Mouse (Mus musculus): ENCODE data around the gene Gm45337.
"Not testable (repeated sequence)": the region's sequence is repeated elsewhere in the genome, so short reads cannot be mapped to it uniquely, and the experiment has no call there.

The Gm45337 gene

GRCm38 (mm10) chr7:142144507-142144906 lies at the start of gene Gm45337:
Gene Gm45337, minus strand, starts transcription at chr7:142144607.
- DNase-seq (ENCODE audit: low spot score in 2 of 2): no peak

- no peak for DNase-seq (ENCODE audit: low spot score in 2 of 2)
Observed at GRCm38 (mm10) chr7:142190289-142190688, 45.9 kb upstream of the Gm45337 start, which contains the start of gene Gm10153. Gene Gm10153, minus strand, starts transcription at chr7:142190389.

GRCm38 (mm10) chr7:142188156-142188555 lies 43.7 kb upstream of the Gm45337 start:
- no peak for DNase-seq (ENCODE audit: low spot score in 2 of 2)

- no peak for DNase-seq (ENCODE audit: low spot score in 2 of 2)
Observed at GRCm38 (mm10) chr7:142181021-142181420, 36.6 kb upstream of the Gm45337 start.

- no peak for DNase-seq (ENCODE audit: low spot score in 2 of 2)
Observed at GRCm38 (mm10) chr7:142178685-142179084, 34.3 kb upstream of the Gm45337 start.

GRCm38 (mm10) chr7:142175905-142176304 lies 31.5 kb upstream of the Gm45337 start, which contains the start of gene Krtap5-2:
Gene Krtap5-2, minus strand, starts transcription at chr7:142176005.
- DNase-seq (ENCODE audit: low spot score in 2 of 2): not testable (repeated sequence)

GRCm38 (mm10) chr7:142169836-142170235 lies 25.4 kb upstream of the Gm45337 start:
- no peak for DNase-seq (ENCODE audit: low spot score in 2 of 2)

GRCm38 (mm10) chr7:142165639-142166038 lies 21.2 kb upstream of the Gm45337 start, which contains the start of gene Gm4553:
Gene Gm4553, minus strand, starts transcription at chr7:142165739.
- not testable (repeated sequence) for DNase-seq (ENCODE audit: low spot score in 2 of 2)

- no peak for DNase-seq (ENCODE audit: low spot score in 2 of 2)
Observed at GRCm38 (mm10) chr7:142159366-142159765, 15.0 kb upstream of the Gm45337 start.

- DNase-seq (ENCODE audit: low spot score in 2 of 2): not testable (repeated sequence)
Observed at GRCm38 (mm10) chr7:142157013-142157412, 12.6 kb upstream of the Gm45337 start, which contains the start of gene Gm29735. Gene Gm29735, minus strand, starts transcription at chr7:142157113.

- no peak for DNase-seq (ENCODE audit: low spot score in 2 of 2)
Observed at GRCm38 (mm10) chr7:142155308-142155707, 10.9 kb upstream of the Gm45337 start.

GRCm38 (mm10) chr7:142152191-142152590 lies 7.8 kb upstream of the Gm45337 start:
- no peak for DNase-seq (ENCODE audit: low spot score in 2 of 2)

GRCm38 (mm10) chr7:142148633-142149032 lies 4.2 kb upstream of the Gm45337 start:
- no peak for DNase-seq (ENCODE audit: low spot score in 2 of 2)

GRCm38 (mm10) chr7:142146033-142146432 lies 1.6 kb upstream of the Gm45337 start:
- peak in 1 of 2 experiments; percentile 7 for DNase-seq (ENCODE audit: low spot score in 2 of 2)

GRCm38 (mm10) chr7:142145413-142145940 lies 1.1 kb upstream of the Gm45337 start:
- DNase-seq (ENCODE audit: low spot score in 2 of 2): no peak

GRCm38 (mm10) chr7:142143506-142144010 lies 849 bp downstream of the Gm45337 start:
- not testable (repeated sequence) for DNase-seq (ENCODE audit: low spot score in 2 of 2)

- DNase-seq (ENCODE audit: low spot score in 2 of 2): no peak
Observed at GRCm38 (mm10) chr7:142140696-142141095, 3.7 kb downstream of the Gm45337 start.

GRCm38 (mm10) chr7:142135934-142136333 lies 8.5 kb downstream of the Gm45337 start, which contains the start of gene Gm39115:
Gene Gm39115, minus strand, starts transcription at chr7:142136034.
- DNase-seq (ENCODE audit: low spot score in 2 of 2): not testable (repeated sequence)

- DNase-seq (ENCODE audit: low spot score in 2 of 2): no peak
Observed at GRCm38 (mm10) chr7:142134206-142134995, 10.0 kb downstream of the Gm45337 start.

- DNase-seq (ENCODE audit: low spot score in 2 of 2): no peak
Observed at GRCm38 (mm10) chr7:142128843-142129242, 15.6 kb downstream of the Gm45337 start.

GRCm38 (mm10) chr7:142120629-142121028 lies 23.8 kb downstream of the Gm45337 start, which contains the start of gene Gm45618:
Gene Gm45618, minus strand, starts transcription at chr7:142120729.
- not testable (repeated sequence) for DNase-seq (ENCODE audit: low spot score in 2 of 2)

- no peak for DNase-seq (ENCODE audit: low spot score in 2 of 2)
Observed at GRCm38 (mm10) chr7:142119632-142120031, 24.8 kb downstream of the Gm45337 start.
